Mouse (Mus musculus) cortical plate, adult 2 months (tissue): Measurements from ENCODE around the gene Fzd2.

Experiments used
- CTCF ChIP-seq: fragments of 200-500 bp; IDR thresholded peaks from 2 replicates; pipeline ENCODE4 v1.5.1; 2011; ENCODE audit warnings: mild to moderate bottlenecking, control low read depth, low read length; ENCODE audit not compliant: insufficient read depth; ENCODE audit errors: extremely low read depth
- POLR2A ChIP-seq: fragments of 200-500 bp; IDR thresholded peaks from 2 replicates; pipeline ENCODE4 v1.6.1; 2011; ENCODE audit warnings: mild to moderate bottlenecking, low read length, control low read depth; ENCODE audit not compliant: insufficient read depth; ENCODE audit errors: extremely low read depth

DNA sequence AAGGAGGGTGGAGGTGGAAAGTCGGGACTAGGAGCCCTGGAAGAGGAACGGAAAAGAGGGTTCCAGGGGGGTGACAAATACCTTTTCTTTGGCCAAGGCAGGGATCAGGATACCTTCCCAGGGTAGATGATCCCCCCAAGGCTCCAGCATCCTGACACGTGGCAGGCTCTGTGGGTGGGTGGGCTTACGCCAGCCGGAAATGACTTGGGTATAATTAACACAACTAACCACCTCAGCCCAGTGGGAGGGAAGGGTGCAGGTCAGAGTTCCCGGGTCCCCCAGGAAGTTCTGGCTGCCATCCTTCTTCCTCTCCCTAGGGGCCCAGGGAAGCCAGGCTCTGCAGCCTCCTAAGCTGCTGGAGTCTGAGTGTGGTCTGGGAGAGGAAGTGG lies 7.1 kb downstream of the Fzd2 start:
- TF ChIP-seq POLR2A (no peak), CTCF (no peak)
